Comparison of ENCODE assay signal across 7 mouse cellular contexts in genomic region chr12:12681101-12681500, GRCm38 (mm10).
DNase-seq lines count a peak whose midpoint lies in the region; ATAC-seq lines count a peak whose summit lies in the region.

No protein-coding gene starts in this region.

- ATAC-seq in lung, embryonic 16.5 days (ENCODE audit: low read depth): no peak
- peak; percentile 35 for ATAC-seq in forebrain, embryonic 15.5 days (replicated peaks)
- ATAC-seq in frontal cortex, adult (ENCODE audit: low TSS enrichment): no peak

- H3K4me1 ChIP-seq in lung, embryonic 16.5 days (replicated peaks; ENCODE audit: control insufficient read depth, insufficient read depth, low read length): peaks cover 11% of the 10 kb centered on the region
- peaks cover 71% of the 10 kb centered on the region for H3K4me1 ChIP-seq in forebrain, embryonic 15.5 days

- DNase-seq in lung, postnatal 10 days: no peak
- peak; percentile 67 for DNase-seq in mesoderm, embryonic 11.5 days (ENCODE audit: low read depth, low spot score)
- no peak for DNase-seq in cerebellum, adult 9-11 months
- no peak for DNase-seq in T-cell, adult 2 months (ENCODE audit: low spot score)

- H3K27ac ChIP-seq in lung, embryonic 16.5 days (ENCODE audit: low read length): peak overlapping the region; percentile 47; the same call in 1 of the 2 replicates
- peak overlapping the region; percentile 96 for H3K27ac ChIP-seq in forebrain, embryonic 15.5 days (replicated peaks)

- no peaks in the 10 kb centered on the region for H3K27me3 ChIP-seq in lung, embryonic 16.5 days (ENCODE audit: control insufficient read depth, insufficient read depth, low read depth, low read length)
- H3K27me3 ChIP-seq in forebrain, embryonic 15.5 days: no peaks in the 10 kb centered on the region

- no peaks in the 10 kb centered on the region for H3K9me3 ChIP-seq in lung, embryonic 16.5 days (ENCODE audit: control insufficient read depth, low read length)
- no peaks in the 10 kb centered on the region for H3K9me3 ChIP-seq in forebrain, embryonic 15.5 days

- H3K36me3 ChIP-seq in lung, embryonic 16.5 days (ENCODE audit: control insufficient read depth, insufficient read depth, low read length): no peaks in the 10 kb centered on the region
- no peaks in the 10 kb centered on the region for H3K36me3 ChIP-seq in forebrain, embryonic 15.5 days

- H3K4me3 ChIP-seq in lung, embryonic 16.5 days (ENCODE audit: low read length): peak overlapping the region; percentile 26; the same call in 1 of the 2 replicates
- H3K4me3 ChIP-seq in forebrain, embryonic 15.5 days: peak overlapping the region; percentile 42

- 34% methylated on average over 6 of the region's 6 CpGs for WGBS in lung, embryonic 16.5 days
- WGBS in forebrain, embryonic 15.5 days: 1% methylated on average over 6 of the region's 6 CpGs

- H3K9ac ChIP-seq in lung, embryonic 16.5 days (ENCODE audit: low read length): no peak overlapping the region; the same call in 1 of the 2 replicates
- peak overlapping the region; percentile 67 for H3K9ac ChIP-seq in forebrain, embryonic 15.5 days (replicated peaks)

- H3K4me2 ChIP-seq in lung, embryonic 16.5 days (ENCODE audit: low read depth, low read length): peak overlapping the region; percentile 49
- peak overlapping the region; percentile 50 for H3K4me2 ChIP-seq in forebrain, embryonic 15.5 days (replicated peaks)
